Mouse (Mus musculus): ENCODE data around the gene Luc7l3. TPM values are rescaled to one million over a fixed set of nuclear protein-coding genes. Genes with fewer than 3 reads are reported as not detected.

Luc7l3 gene
- polyA plus RNA-seq, 1 experiment from 2014 or later: 35.8 TPM

GRCm38 (mm10) chr11:94239706-94240105, 82.1 kb downstream of the Luc7l3 start:
- Histone ChIP-seq H3K9ac (replicated peaks) (no peak overlapping the region), H3K9me3 (ENCODE audit: low read length) (no peaks in the 10 kb centered on the region), H3K27ac (ENCODE audit: low read depth) (no peak overlapping the region), H3K4me2 (ENCODE audit: low read depth, low read length) (no peak overlapping the region), H3K27me3 (ENCODE audit: insufficient read depth, low read length) (0 out of 2 replicates have a peak, but pooled peaks cover 4% of the 10 kb centered on the region), H3K36me3 (replicated peaks; ENCODE audit: insufficient read depth, low read length) (no peaks in the 10 kb centered on the region), H3K4me1 (ENCODE audit: insufficient read depth) (peaks cover 17% of the 10 kb centered on the region), H3K4me3 (ENCODE audit: low read depth, low read length) (no peak overlapping the region)
- ATAC-seq: no peak
- TF ChIP-seq CTCF (IDR thresholded peaks at IDR 0.05; ENCODE audit: low read depth) (no peak), EP300 (IDR thresholded peaks at IDR 0.05; ENCODE audit: low read depth) (no peak)
- 52% methylated on average over 9 of the region's 9 CpGs for WGBS (ENCODE audit: insufficient replicate concordance)
- DNase-seq: no peak

- Histone ChIP-seq H3K9ac (replicated peaks) (no peak overlapping the region), H3K36me3 (replicated peaks; ENCODE audit: insufficient read depth, low read length) (no peaks in the 10 kb centered on the region), H3K27me3 (ENCODE audit: insufficient read depth, low read length) (0 out of 2 replicates have a peak, but pooled peaks cover 4% of the 10 kb centered on the region), H3K4me1 (ENCODE audit: insufficient read depth) (peaks cover 17% of the 10 kb centered on the region), H3K4me3 (ENCODE audit: low read depth, low read length) (no peak overlapping the region), H3K4me2 (ENCODE audit: low read depth, low read length) (no peak overlapping the region), H3K27ac (ENCODE audit: low read depth) (no peak overlapping the region), H3K9me3 (ENCODE audit: low read length) (no peaks in the 10 kb centered on the region)
- 87% methylated on average over 8 of the region's 8 CpGs for WGBS (ENCODE audit: insufficient replicate concordance)
- TF ChIP-seq CTCF (IDR thresholded peaks at IDR 0.05; ENCODE audit: low read depth): no peak
- no peak for TF ChIP-seq EP300 (IDR thresholded peaks at IDR 0.05; ENCODE audit: low read depth)
- ATAC-seq (no peak), DNase-seq (no peak)
Measured at GRCm38 (mm10) chr11:94238786-94239185, 83.0 kb downstream of the Luc7l3 start.

Other genes with a start within 250 kb of the Luc7l3 start
- 47.8 and 53.1 TPM in 2 replicates for gene Tob1, start 110.5 kb downstream of the Luc7l3 start, polyA plus RNA-seq (2015; fragmentation: Nextera tagmentation; extraction: Ambion mirVana)
- 0.39 and 0.54 TPM in 2 replicates for gene Wfikkn2, start 76.0 kb downstream of the Luc7l3 start, polyA plus RNA-seq (2015; fragmentation: Nextera tagmentation; extraction: Ambion mirVana)
- 0.42 and 0.43 TPM in 2 replicates for gene Gm21885, start 40.1 kb downstream of the Luc7l3 start, polyA plus RNA-seq (2015; fragmentation: Nextera tagmentation; extraction: Ambion mirVana)
- 8.5 and 9.5 TPM in 2 replicates for gene Ankrd40, start 6.0 kb upstream of the Luc7l3 start, polyA plus RNA-seq (2015; fragmentation: Nextera tagmentation; extraction: Ambion mirVana)
- 6.7 and 8.3 TPM in 2 replicates for gene Abcc3, start 71.0 kb upstream of the Luc7l3 start, polyA plus RNA-seq (2015; fragmentation: Nextera tagmentation; extraction: Ambion mirVana)
- gene Cacna1g, start 152.2 kb upstream of the Luc7l3 start, polyA plus RNA-seq (2015; fragmentation: Nextera tagmentation; extraction: Ambion mirVana): 0.14 and 0.29 TPM in 2 replicates
- not detected in 2 replicates for gene Spata20, start 164.2 kb upstream of the Luc7l3 start, polyA plus RNA-seq (2015; fragmentation: Nextera tagmentation; extraction: Ambion mirVana)
- 0.21 and 0.22 TPM in 2 replicates for gene Epn3, start 178.0 kb upstream of the Luc7l3 start, polyA plus RNA-seq (2015; fragmentation: Nextera tagmentation; extraction: Ambion mirVana)
- 0.13 TPM in 1 of 2 replicates, not detected in the other for gene Mycbpap, start 199.8 kb upstream of the Luc7l3 start, polyA plus RNA-seq (2015; fragmentation: Nextera tagmentation; extraction: Ambion mirVana)
- gene Rsad1, start 227.3 kb upstream of the Luc7l3 start, polyA plus RNA-seq (2015; fragmentation: Nextera tagmentation; extraction: Ambion mirVana): 1.7 and 1.9 TPM in 2 replicates
- gene Chad, start 243.1 kb upstream of the Luc7l3 start, polyA plus RNA-seq (2015; fragmentation: Nextera tagmentation; extraction: Ambion mirVana): 0.14 TPM in 2 replicates

Data from liver, postnatal 0 days (tissue).